Mouse (Mus musculus): Measurements from ENCODE around the gene Ifi209. TPM values are rescaled to one million over a fixed set of nuclear protein-coding genes. Genes with fewer than 3 reads are reported as not detected.
"Not testable (repeated sequence)": the region's sequence is repeated elsewhere in the genome, so short reads cannot be mapped to it uniquely, and the experiment has no call there.

Ifi209 gene
- polyA plus RNA-seq, 1 experiment, result 6.1 TPM

- Histone ChIP-seq H3K4me1 (replicated peaks; ENCODE audit: control insufficient read depth, insufficient read depth, low read length) (peaks cover 2% of the 10 kb centered on the region; the same call in 1 of the 2 replicates), H3K36me3 (ENCODE audit: control insufficient read depth, insufficient read depth, low read length) (no peaks in the 10 kb centered on the region), H3K27me3 (ENCODE audit: control insufficient read depth, insufficient read depth, low read length) (no peaks in the 10 kb centered on the region), H3K27ac (ENCODE audit: control insufficient read depth, insufficient read depth, low read length) (no peak overlapping the region), H3K4me3 (ENCODE audit: control insufficient read depth, insufficient read depth, low read length) (no peak overlapping the region)
- WGBS, result 43% methylated on average over 5 of the region's 5 CpGs
- no peak for DNase-seq
- TF ChIP-seq POLR2A (IDR thresholded peaks at IDR 0.05; ENCODE audit: control insufficient read depth, extremely low read depth, insufficient read depth, low read length, poor library complexity) (no peak), CTCF (IDR thresholded peaks at IDR 0.05; ENCODE audit: borderline replicate concordance, control insufficient read depth, extremely low read depth, insufficient read depth, low read length, poor library complexity) (no peak)
Observed at GRCm38 (mm10) chr1:173633969-173634645, 3.4 kb downstream of the Ifi209 start.

- 87% methylated on average over 2 of the region's 2 CpGs for WGBS
- H3K4me1 ChIP-seq (replicated peaks; ENCODE audit: control insufficient read depth, insufficient read depth, low read length), result no peaks in the 10 kb centered on the region
- no peak for DNase-seq
- no peak overlapping the region for H3K27ac ChIP-seq (ENCODE audit: control insufficient read depth, insufficient read depth, low read length)
- TF ChIP-seq CTCF (IDR thresholded peaks at IDR 0.05; ENCODE audit: borderline replicate concordance, control insufficient read depth, extremely low read depth, insufficient read depth, low read length, poor library complexity) (no peak), POLR2A (IDR thresholded peaks at IDR 0.05; ENCODE audit: control insufficient read depth, extremely low read depth, insufficient read depth, low read length, poor library complexity) (no peak)
- H3K36me3 ChIP-seq (ENCODE audit: control insufficient read depth, insufficient read depth, low read length), result no peaks in the 10 kb centered on the region
- no peaks in the 10 kb centered on the region for H3K27me3 ChIP-seq (ENCODE audit: control insufficient read depth, insufficient read depth, low read length)
- no peak overlapping the region for H3K4me3 ChIP-seq (ENCODE audit: control insufficient read depth, insufficient read depth, low read length)
Observed at GRCm38 (mm10) chr1:173645393-173645792, 14.7 kb downstream of the Ifi209 start.

- H3K27me3 ChIP-seq (ENCODE audit: control insufficient read depth, insufficient read depth, low read length), result no peaks in the 10 kb centered on the region
- H3K27ac ChIP-seq (ENCODE audit: control insufficient read depth, insufficient read depth, low read length), result no peak overlapping the region
- 67% methylated on average over 4 of the region's 4 CpGs for WGBS
- TF ChIP-seq POLR2A (IDR thresholded peaks at IDR 0.05; ENCODE audit: control insufficient read depth, extremely low read depth, insufficient read depth, low read length, poor library complexity), result no peak
- no peak for TF ChIP-seq CTCF (IDR thresholded peaks at IDR 0.05; ENCODE audit: borderline replicate concordance, control insufficient read depth, extremely low read depth, insufficient read depth, low read length, poor library complexity)
- H3K4me3 ChIP-seq (ENCODE audit: control insufficient read depth, insufficient read depth, low read length), result no peak overlapping the region
- DNase-seq, result no peak
- H3K4me1 ChIP-seq (replicated peaks; ENCODE audit: control insufficient read depth, insufficient read depth, low read length), result no peaks in the 10 kb centered on the region
- H3K36me3 ChIP-seq (ENCODE audit: control insufficient read depth, insufficient read depth, low read length), result no peaks in the 10 kb centered on the region
Observed at GRCm38 (mm10) chr1:173657973-173658372, 27.3 kb downstream of the Ifi209 start.

GRCm38 (mm10) chr1:173673458-173674097 lies 42.9 kb downstream of the Ifi209 start, which contains the start of gene Ifi208:
Ifi208 (plus strand) TSS chr1:173673675.
- H3K36me3 ChIP-seq (ENCODE audit: control insufficient read depth, insufficient read depth, low read length); H3K4me1 ChIP-seq (replicated peaks; ENCODE audit: control insufficient read depth, insufficient read depth, low read length); H3K4me3 ChIP-seq (ENCODE audit: control insufficient read depth, insufficient read depth, low read length); H3K27me3 ChIP-seq (ENCODE audit: control insufficient read depth, insufficient read depth, low read length): not testable (repeated sequence)
- WGBS, result 17% methylated on average over 3 of the region's 3 CpGs
- H3K27ac ChIP-seq (ENCODE audit: control insufficient read depth, insufficient read depth, low read length), result peak within 1 kb of the TSS; percentile 73
- peak; percentile 43 for DNase-seq

- not testable (repeated sequence) for H3K36me3 ChIP-seq (ENCODE audit: control insufficient read depth, insufficient read depth, low read length); H3K4me3 ChIP-seq (ENCODE audit: control insufficient read depth, insufficient read depth, low read length); H3K27me3 ChIP-seq (ENCODE audit: control insufficient read depth, insufficient read depth, low read length); H3K4me1 ChIP-seq (replicated peaks; ENCODE audit: control insufficient read depth, insufficient read depth, low read length); H3K27ac ChIP-seq (ENCODE audit: control insufficient read depth, insufficient read depth, low read length)
- DNase-seq, result peak; percentile 16
- 76% methylated on average over 1 of the region's 1 CpGs for WGBS
Observed at GRCm38 (mm10) chr1:173678605-173679004, 47.9 kb downstream of the Ifi209 start.

- Histone ChIP-seq H3K27me3 (ENCODE audit: control insufficient read depth, insufficient read depth, low read length) (no peaks in the 10 kb centered on the region), H3K27ac (ENCODE audit: control insufficient read depth, insufficient read depth, low read length) (no peak overlapping the region), H3K4me3 (ENCODE audit: control insufficient read depth, insufficient read depth, low read length) (no peak overlapping the region), H3K4me1 (replicated peaks; ENCODE audit: control insufficient read depth, insufficient read depth, low read length) (no peaks in the 10 kb centered on the region), H3K36me3 (ENCODE audit: control insufficient read depth, insufficient read depth, low read length) (no peaks in the 10 kb centered on the region)
- TF ChIP-seq CTCF (IDR thresholded peaks at IDR 0.05; ENCODE audit: borderline replicate concordance, control insufficient read depth, extremely low read depth, insufficient read depth, low read length, poor library complexity), result no peak
- no peak for TF ChIP-seq POLR2A (IDR thresholded peaks at IDR 0.05; ENCODE audit: control insufficient read depth, extremely low read depth, insufficient read depth, low read length, poor library complexity)
- DNase-seq, result no peak
- WGBS, result 52% methylated on average over 1 of the region's 1 CpGs
Observed at GRCm38 (mm10) chr1:173694270-173694669, 63.6 kb downstream of the Ifi209 start.

Other genes starting within 250 kb of the Ifi209 start
- gene Ifi206, start 139.9 kb upstream of the Ifi209 start, polyA plus RNA-seq (2012; rRNA removed), result 27.2 and 32.0 TPM in 2 replicates
- gene Ifi214, start 95.0 kb upstream of the Ifi209 start, polyA plus RNA-seq (2012; rRNA removed), result 0.94 and 1.3 TPM in 2 replicates
- gene Ifi213, start 31.6 kb upstream of the Ifi209 start, polyA plus RNA-seq (2012; rRNA removed), result 22.3 and 23.3 TPM in 2 replicates
- 21.0 and 21.1 TPM in 2 replicates for gene Ifi208, start 42.8 kb downstream of the Ifi209 start, polyA plus RNA-seq (2012; rRNA removed)
- gene Ifi207, start 110.8 kb downstream of the Ifi209 start, polyA plus RNA-seq (2012; rRNA removed), result 9.3 and 10.6 TPM in 2 replicates
- gene Ifi204, start 136.0 kb downstream of the Ifi209 start, polyA plus RNA-seq (2012; rRNA removed), result 1.4 and 2.1 TPM in 2 replicates

Data from thymus, adult 2 months (tissue).